Mouse (Mus musculus): ENCODE data around the gene Nos1ap.

- no peak for TF ChIP-seq POLR2A (IDR thresholded peaks at IDR 0.05; ENCODE audit: low read depth, low read length)
- TF ChIP-seq CTCF (conservative IDR thresholded peaks at IDR 0.05; ENCODE audit: insufficient read depth, insufficient read length, low read depth, low read length): no peak
Observed at GRCm38 (mm10) chr1:170594575-170594974, 4.9 kb upstream of the Nos1ap start.
